Mouse (Mus musculus): Measurements from ENCODE around the gene Il3. TPM values are rescaled to one million over a fixed set of nuclear protein-coding genes. Genes with fewer than 3 reads are reported as not detected.

Gene Il3
- polyA plus RNA-seq, 1 experiment, result not detected

DNA sequence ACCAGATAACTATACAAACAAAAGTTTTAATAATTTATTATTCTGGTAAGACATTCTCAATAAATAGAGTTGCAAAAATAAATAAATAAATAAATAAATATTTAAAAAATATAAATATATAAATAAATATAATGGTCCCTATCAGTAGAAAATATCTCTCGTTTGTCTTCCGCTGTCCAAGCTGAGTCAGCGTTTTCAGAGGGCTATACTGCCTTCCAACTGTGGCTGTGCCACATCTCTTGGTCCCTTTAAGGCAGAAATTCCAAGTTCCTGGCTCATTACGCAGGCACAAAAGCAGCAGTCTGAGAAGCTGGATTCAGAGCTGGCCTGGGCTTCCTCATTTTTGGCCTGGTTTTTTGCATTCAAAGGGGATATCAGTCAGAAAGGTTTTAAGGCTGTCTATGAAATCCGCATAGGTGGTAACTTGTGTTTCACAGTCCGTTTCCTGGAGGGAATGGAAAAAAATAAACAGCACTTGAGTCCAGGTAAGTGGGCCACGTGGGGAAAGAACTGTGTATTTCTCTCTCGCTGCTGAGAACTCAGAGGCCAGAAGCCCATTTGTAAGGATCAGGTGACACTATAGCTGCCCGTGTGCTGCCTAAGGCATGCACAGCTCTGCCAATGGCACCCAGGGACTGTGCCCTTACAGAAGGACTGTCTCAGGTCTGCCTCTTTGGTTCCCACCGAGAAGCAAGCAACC lies 19.7 kb downstream of the Il3 start:
- no peak for DNase-seq

DNA sequence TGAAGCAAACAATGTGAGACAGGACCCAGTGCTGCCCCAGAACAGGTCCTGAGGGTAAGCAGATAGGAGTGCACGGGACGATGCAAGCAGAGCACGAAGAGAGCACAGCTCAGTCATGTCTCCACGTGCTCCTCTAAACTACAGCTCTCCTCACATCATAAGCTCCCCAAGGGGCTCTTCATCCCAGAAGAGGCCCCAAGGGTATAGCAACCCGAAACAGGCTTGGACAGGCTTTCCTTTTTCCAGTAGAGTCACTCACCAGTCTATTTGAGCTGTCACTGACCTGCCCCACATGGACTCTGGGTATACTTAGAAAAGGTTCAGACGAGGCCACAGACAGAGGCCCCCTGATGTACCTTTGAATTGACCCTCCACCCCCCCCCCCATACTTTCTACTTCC lies 22.6 kb downstream of the Il3 start:
- DNase-seq, result no peak
- 95% methylated on average over 6 of the region's 6 CpGs for WGBS
- Histone ChIP-seq H3K27me3 (ENCODE audit: control insufficient read depth, insufficient read depth, low read length) (no peaks in the 10 kb centered on the region), H3K36me3 (ENCODE audit: control insufficient read depth, insufficient read depth, low read length) (no peaks in the 10 kb centered on the region), H3K4me3 (ENCODE audit: control insufficient read depth, insufficient read depth, low read length) (no peak overlapping the region), H3K27ac (ENCODE audit: control insufficient read depth, insufficient read depth, low read length) (no peak overlapping the region), H3K4me1 (replicated peaks; ENCODE audit: control insufficient read depth, insufficient read depth, low read length) (peaks cover 5% of the 10 kb centered on the region)
- TF ChIP-seq POLR2A (IDR thresholded peaks at IDR 0.05; ENCODE audit: control insufficient read depth, extremely low read depth, insufficient read depth, low read length, poor library complexity), result no peak
- TF ChIP-seq CTCF (IDR thresholded peaks at IDR 0.05; ENCODE audit: borderline replicate concordance, control insufficient read depth, extremely low read depth, insufficient read depth, low read length, poor library complexity), result no peak

More for the DNA sequence above, 19.7 kb downstream of the Il3 start:
- TF ChIP-seq POLR2A (IDR thresholded peaks at IDR 0.05; ENCODE audit: control insufficient read depth, extremely low read depth, insufficient read depth, low read length, poor library complexity) (no peak), CTCF (IDR thresholded peaks at IDR 0.05; ENCODE audit: borderline replicate concordance, control insufficient read depth, extremely low read depth, insufficient read depth, low read length, poor library complexity) (no peak)
- 92% methylated on average over 10 of the region's 10 CpGs for whole genome bisulfite sequencing
- Histone ChIP-seq H3K27ac (ENCODE audit: control insufficient read depth, insufficient read depth, low read length) (no peak overlapping the region), H3K36me3 (ENCODE audit: control insufficient read depth, insufficient read depth, low read length) (no peaks in the 10 kb centered on the region), H3K4me1 (replicated peaks; ENCODE audit: control insufficient read depth, insufficient read depth, low read length) (peaks cover 5% of the 10 kb centered on the region), H3K4me3 (ENCODE audit: control insufficient read depth, insufficient read depth, low read length) (no peak overlapping the region), H3K27me3 (ENCODE audit: control insufficient read depth, insufficient read depth, low read length) (no peaks in the 10 kb centered on the region)

DNA sequence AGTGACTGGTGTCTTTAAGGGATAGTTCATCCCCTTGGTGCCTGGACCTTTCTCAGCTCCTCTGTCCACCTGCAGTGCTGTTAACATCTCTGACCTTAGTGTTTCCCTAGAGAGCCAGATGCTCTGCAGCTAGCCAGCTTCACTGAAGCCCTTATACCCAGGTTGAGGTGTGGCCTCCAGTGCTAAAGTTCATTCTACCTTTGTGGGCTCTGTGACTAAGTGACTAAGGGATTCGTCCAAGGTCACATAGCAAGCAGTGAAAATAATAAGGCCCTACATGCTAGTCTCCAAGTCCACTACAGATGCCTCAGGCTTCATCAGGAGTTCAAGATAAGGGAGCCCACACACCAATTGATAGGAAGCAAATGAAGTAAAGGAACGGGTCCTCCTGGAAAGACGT lies 24.6 kb downstream of the Il3 start:
- no peaks in the 10 kb centered on the region for H3K4me1 ChIP-seq (replicated peaks; ENCODE audit: control insufficient read depth, insufficient read depth, low read length)
- 95% methylated on average over 3 of the region's 3 CpGs for WGBS
- no peaks in the 10 kb centered on the region for H3K27me3 ChIP-seq (ENCODE audit: control insufficient read depth, insufficient read depth, low read length)
- H3K36me3 ChIP-seq (ENCODE audit: control insufficient read depth, insufficient read depth, low read length), result no peaks in the 10 kb centered on the region
- TF ChIP-seq POLR2A (IDR thresholded peaks at IDR 0.05; ENCODE audit: control insufficient read depth, extremely low read depth, insufficient read depth, low read length, poor library complexity) (no peak), CTCF (IDR thresholded peaks at IDR 0.05; ENCODE audit: borderline replicate concordance, control insufficient read depth, extremely low read depth, insufficient read depth, low read length, poor library complexity) (no peak)
- H3K27ac ChIP-seq (ENCODE audit: control insufficient read depth, insufficient read depth, low read length), result no peak overlapping the region
- H3K4me3 ChIP-seq (ENCODE audit: control insufficient read depth, insufficient read depth, low read length), result no peak overlapping the region
- no peak for DNase-seq

DNA sequence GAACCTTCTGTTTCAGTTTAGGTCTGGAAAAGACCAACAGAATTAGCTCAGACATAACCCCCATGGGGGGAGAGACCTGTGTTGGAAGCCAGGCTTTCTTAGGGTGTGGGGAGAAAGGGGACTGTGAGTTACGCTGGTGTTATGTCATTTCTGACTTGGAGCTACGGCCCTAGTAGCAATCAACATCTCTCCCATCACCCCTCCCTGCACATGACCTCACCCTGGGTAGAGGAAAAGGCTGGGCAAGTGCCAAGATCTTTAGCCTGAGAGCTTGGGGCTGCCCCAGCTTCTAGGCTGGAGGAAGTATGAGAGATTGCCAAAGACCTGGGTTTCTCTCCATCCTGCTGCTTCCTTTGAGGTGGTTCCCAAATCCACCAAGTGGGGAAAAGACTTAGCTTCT lies 30.1 kb downstream of the Il3 start:
- H3K27me3 ChIP-seq (ENCODE audit: control insufficient read depth, insufficient read depth, low read length), result no peaks in the 10 kb centered on the region
- no peak for DNase-seq
- no peak overlapping the region for H3K4me3 ChIP-seq (ENCODE audit: control insufficient read depth, insufficient read depth, low read length)
- no peak for TF ChIP-seq POLR2A (IDR thresholded peaks at IDR 0.05; ENCODE audit: control insufficient read depth, extremely low read depth, insufficient read depth, low read length, poor library complexity)
- WGBS, result 51% methylated on average over 2 of the region's 2 CpGs
- no peaks in the 10 kb centered on the region for H3K4me1 ChIP-seq (replicated peaks; ENCODE audit: control insufficient read depth, insufficient read depth, low read length)
- no peak overlapping the region for H3K27ac ChIP-seq (ENCODE audit: control insufficient read depth, insufficient read depth, low read length)
- H3K36me3 ChIP-seq (ENCODE audit: control insufficient read depth, insufficient read depth, low read length), result no peaks in the 10 kb centered on the region

DNA sequence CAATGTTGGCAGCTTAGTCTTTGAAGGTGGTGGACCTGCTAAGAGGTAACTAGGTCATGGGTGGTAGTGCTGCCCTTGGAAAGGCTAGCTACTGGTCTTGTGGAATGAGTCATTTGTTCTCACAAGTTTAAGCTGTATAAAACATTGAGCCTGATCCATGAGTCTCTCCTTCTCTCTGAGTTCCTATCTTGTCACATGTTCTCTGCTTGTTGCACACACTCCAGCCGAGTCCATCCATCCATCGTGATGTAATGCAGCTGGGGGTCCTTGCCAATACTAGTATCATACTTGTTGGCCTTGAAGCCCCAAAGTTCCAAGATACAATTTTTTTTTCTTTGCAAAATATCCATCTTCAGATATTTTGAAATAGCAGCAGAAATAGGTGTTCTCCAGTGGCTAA lies 39.6 kb downstream of the Il3 start:
- no peaks in the 10 kb centered on the region for H3K4me1 ChIP-seq (replicated peaks; ENCODE audit: control insufficient read depth, insufficient read depth, low read length)
- no peaks in the 10 kb centered on the region for H3K36me3 ChIP-seq (ENCODE audit: control insufficient read depth, insufficient read depth, low read length)
- no peak overlapping the region for H3K27ac ChIP-seq (ENCODE audit: control insufficient read depth, insufficient read depth, low read length)
- TF ChIP-seq CTCF (IDR thresholded peaks at IDR 0.05; ENCODE audit: borderline replicate concordance, control insufficient read depth, extremely low read depth, insufficient read depth, low read length, poor library complexity) (no peak), POLR2A (IDR thresholded peaks at IDR 0.05; ENCODE audit: control insufficient read depth, extremely low read depth, insufficient read depth, low read length, poor library complexity) (no peak)
- H3K27me3 ChIP-seq (ENCODE audit: control insufficient read depth, insufficient read depth, low read length), result no peaks in the 10 kb centered on the region
- no peak overlapping the region for H3K4me3 ChIP-seq (ENCODE audit: control insufficient read depth, insufficient read depth, low read length)
- no peak for DNase-seq
- WGBS, result 96% methylated on average over 2 of the region's 2 CpGs

DNA sequence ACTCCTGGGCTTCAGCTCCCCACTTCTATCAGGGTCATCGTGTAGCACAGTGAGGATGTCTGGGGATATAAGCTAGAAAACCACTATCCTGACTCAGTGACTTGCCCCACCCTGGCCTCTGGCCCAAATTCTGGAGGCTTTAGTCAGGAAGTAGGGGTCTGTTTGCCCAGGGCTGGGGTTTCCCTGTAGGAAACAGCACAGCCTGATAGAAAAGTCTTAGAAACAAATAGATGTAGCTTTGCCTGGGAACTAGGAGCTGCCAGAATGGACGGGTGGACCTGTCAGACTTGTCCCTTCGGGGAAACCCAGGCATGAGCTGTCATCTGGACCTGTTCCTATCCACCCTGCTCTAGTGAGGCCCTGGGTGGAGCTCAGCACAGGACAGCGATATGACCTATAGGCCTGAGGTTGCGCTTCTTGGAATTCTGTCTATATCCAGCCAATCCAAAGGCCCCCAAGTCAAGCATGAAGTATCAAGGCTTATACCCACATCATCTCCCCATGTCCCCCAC lies 42.5 kb downstream of the Il3 start:
- TF ChIP-seq CTCF (IDR thresholded peaks at IDR 0.05; ENCODE audit: borderline replicate concordance, control insufficient read depth, extremely low read depth, insufficient read depth, low read length, poor library complexity), result no peak
- TF ChIP-seq POLR2A (IDR thresholded peaks at IDR 0.05; ENCODE audit: control insufficient read depth, extremely low read depth, insufficient read depth, low read length, poor library complexity), result no peak
- Histone ChIP-seq H3K4me1 (replicated peaks; ENCODE audit: control insufficient read depth, insufficient read depth, low read length) (no peaks in the 10 kb centered on the region), H3K36me3 (ENCODE audit: control insufficient read depth, insufficient read depth, low read length) (no peaks in the 10 kb centered on the region), H3K4me3 (ENCODE audit: control insufficient read depth, insufficient read depth, low read length) (no peak overlapping the region), H3K27ac (ENCODE audit: control insufficient read depth, insufficient read depth, low read length) (no peak overlapping the region), H3K27me3 (ENCODE audit: control insufficient read depth, insufficient read depth, low read length) (no peaks in the 10 kb centered on the region)
- 96% methylated on average over 5 of the region's 5 CpGs for WGBS
- no peak for DNase-seq

Data from thymus, adult 2 months (tissue).